In genomic region chr12:108873122-108873521, GRCm38 (mm10) we compare ENCODE assay signal across 16 mouse cellular contexts. TPM values are rescaled to one million over a fixed set of nuclear protein-coding genes. Genes with fewer than 3 reads are reported as not detected.
"Had no signal": no experiment of that assay in that cellular context is flagged by ENCODE, and none has a peak within 500 bp of the region (broad histone marks: within the 10 kb centered on the region; RNA-seq: fewer than 3 reads in every experiment).

No protein-coding gene starts in this region.

- H3K9ac ChIP-seq: liver, embryonic 14.5 days; lung, embryonic 14.5 days; midbrain, embryonic 12.5 days; neural tube, embryonic 12.5 days; stomach, embryonic 15.5 days had no signal

- H3K4me1 ChIP-seq: midbrain, embryonic 12.5 days; neural tube, embryonic 12.5 days; stomach, embryonic 15.5 days had no signal

- DNase-seq: lung, adult 18-20 months; lung, embryonic 14.5 days; lung, postnatal 14 days; lung, postnatal 4 days; midbrain, embryonic 14.5 days; right cerebral cortex, postnatal 14 days; thymus, adult 2 months; thymus, postnatal 25 days; thymus, postnatal 4 days had no signal

- H3K4me2 ChIP-seq: lung, embryonic 14.5 days; midbrain, embryonic 12.5 days; neural tube, embryonic 12.5 days; stomach, embryonic 15.5 days had no signal

- ATAC-seq: midbrain, embryonic 16.5 days had no signal

- H3K9me3 ChIP-seq: midbrain, embryonic 12.5 days; neural tube, embryonic 12.5 days; stomach, embryonic 15.5 days had no signal

- H3K27ac ChIP-seq: liver, embryonic 14.5 days; midbrain, embryonic 12.5 days; neural tube, embryonic 12.5 days; stomach, embryonic 15.5 days; stomach, postnatal 0 days had no signal

- H3K4me3 ChIP-seq: midbrain, embryonic 12.5 days; neural tube, embryonic 12.5 days; stomach, embryonic 15.5 days had no signal

- H3K27me3 ChIP-seq: midbrain, embryonic 12.5 days; neural tube, embryonic 12.5 days; stomach, embryonic 15.5 days had no signal

RNA-seq across cellular contexts. Expression of gene Slc25a29, which starts 37.4 kb away (rescaled TPM):
- total RNA-seq: megakaryocyte-erythroid progenitor cell, adult 5-6 weeks had no signal
